Mouse (Mus musculus) stomach, embryonic 16.5 days (tissue): ENCODE measurements around the gene Ly6g6d. TPM values are rescaled to one million over a fixed set of nuclear protein-coding genes. Genes with fewer than 3 reads are reported as not detected.

Experiments used
- ATAC-seq: fragments of 200-750 bp; cut with Nextera tagmentation; 2 replicates; pipeline ENCODE4 v1.8.0; 2017; ENCODE audit warnings: moderate number of reproducible peaks, moderate TSS enrichment; ENCODE audit not compliant: insufficient read depth, low FRiP score
- H3K27ac ChIP-seq: fragments of 300-500 bp; sonication (generic); 2 replicates; pipeline ENCODE4 v1.5.1; 2014; ENCODE audit warnings: low read length
- H3K27me3 ChIP-seq: fragments of 300-500 bp; sonication (generic); 2 replicates; pipeline ENCODE4 v1.6.1; 2014; ENCODE audit warnings: low read length, control low read depth, mixed read lengths; ENCODE audit not compliant: control insufficient read depth, insufficient read depth
- H3K36me3 ChIP-seq: fragments of 300-500 bp; sonication (generic); 2 replicates; pipeline ENCODE4 v1.6.1; 2014; ENCODE audit warnings: low read length; ENCODE audit not compliant: control insufficient read depth, insufficient read depth
- H3K4me1 ChIP-seq: fragments of 300-500 bp; sonication (generic); 2 replicates; pipeline ENCODE4 v1.6.1; 2014; ENCODE audit warnings: low read length, control low read depth, mixed read lengths; ENCODE audit not compliant: control insufficient read depth, insufficient read depth
- H3K4me2 ChIP-seq: fragments of 300-500 bp; sonication (generic); 2 replicates; pipeline ENCODE4 v1.6.1; 2014; ENCODE audit warnings: low read depth, low read length, mixed read lengths
- H3K4me3 ChIP-seq: fragments of 300-500 bp; sonication (generic); replicated peaks from 2 replicates; pipeline ENCODE4 v1.5.1; 2014; ENCODE audit warnings: mild to moderate bottlenecking, low read length
- H3K9ac ChIP-seq: fragments of 300-500 bp; sonication (generic); 2 replicates; pipeline ENCODE4 v1.6.1; 2014; ENCODE audit warnings: low read length
- H3K9me3 ChIP-seq: fragments of 300-500 bp; sonication (generic); replicated peaks from 2 replicates; pipeline ENCODE4 v1.6.1; 2016; ENCODE audit warnings: low read length, control low read depth; ENCODE audit not compliant: control insufficient read depth
- WGBS: fragments of 180-500 bp; shearing (Covaris S2); extraction: QIAGEN DNeasy Blood & Tissue Kit; methylation state at CpG from one replicate; pipeline ENCODE4 v1.1.7; 2014; 5-methylcytosine and 5-hydroxymethylcytosine counted together
- polyA plus RNA-seq: library from polyadenylated mRNA; unstranded; fragments of >200 nt; fragmentation: Nextera tagmentation; extraction: Ambion mirVana; gene quantifications from 2 replicates; pipeline ENCODE4 v1.2.1, GENCODE M21; 2015

Gene Ly6g6d
- polyA plus RNA-seq, 1 experiment from 2014 or later: 3.2 TPM

- 69% methylated on average over 13 of the region's 13 CpGs for WGBS
- no peak overlapping the region for H3K4me3 ChIP-seq
- 0 out of 2 replicates have a peak overlapping the region, but pooled peaks have one; percentile 13 for H3K27ac ChIP-seq
- H3K9ac ChIP-seq: peak overlapping the region; percentile 4; the same call in 1 of the 2 replicates
- no peak overlapping the region for H3K4me2 ChIP-seq
- peaks cover 35% of the 10 kb centered on the region for H3K4me1 ChIP-seq
- H3K36me3 ChIP-seq: no peaks in the 10 kb centered on the region
- no peaks in the 10 kb centered on the region for H3K27me3 ChIP-seq
- no peaks in the 10 kb centered on the region for H3K9me3 ChIP-seq
- ATAC-seq: no peak
Observed at GRCm38 (mm10) chr17:35024261-35024660, 53.6 kb downstream of the Ly6g6d start.

DNA sequence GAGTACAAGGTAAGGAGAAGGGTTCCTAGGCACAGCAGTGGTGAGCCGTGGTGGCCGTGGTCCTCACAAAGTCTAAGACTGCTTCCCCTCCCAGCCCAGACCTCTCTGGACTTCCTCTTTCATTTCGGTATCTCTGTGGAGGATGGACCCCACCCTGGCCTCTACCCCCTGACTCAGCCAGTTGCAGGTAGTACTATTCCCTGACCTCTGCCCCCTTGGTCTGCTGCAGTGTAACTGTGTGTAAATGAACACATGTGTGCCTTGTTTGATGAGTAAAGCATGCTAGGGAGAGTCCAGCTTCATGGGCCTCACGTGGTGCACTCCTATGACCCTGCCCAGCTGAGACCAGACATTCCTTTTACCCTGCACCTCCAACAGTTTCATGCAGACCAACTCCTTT lies 54.1 kb downstream of the Ly6g6d start:
- WGBS: 57% methylated on average over 4 of the region's 4 CpGs
- H3K27ac ChIP-seq: 0 out of 2 replicates have a peak overlapping the region, but pooled peaks have one; percentile 13
- no peak for ATAC-seq

GRCm38 (mm10) chr17:35023221-35023620 lies 54.6 kb downstream of the Ly6g6d start:
- ATAC-seq: no peak
- Histone ChIP-seq H3K27ac (no peak overlapping the region), H3K36me3 (no peaks in the 10 kb centered on the region), H3K9me3 (no peaks in the 10 kb centered on the region), H3K9ac (no peak overlapping the region), H3K4me2 (no peak overlapping the region), H3K4me1 (peaks cover 35% of the 10 kb centered on the region), H3K27me3 (no peaks in the 10 kb centered on the region), H3K4me3 (no peak overlapping the region)
- 85% methylated on average over 5 of the region's 5 CpGs for WGBS

More for the DNA sequence above, 54.1 kb downstream of the Ly6g6d start:
- H3K9ac ChIP-seq: peak overlapping the region; percentile 17; the same call in 1 of the 2 replicates
- peaks cover 35% of the 10 kb centered on the region for H3K4me1 ChIP-seq
- no peaks in the 10 kb centered on the region for H3K9me3 ChIP-seq
- no peaks in the 10 kb centered on the region for H3K36me3 ChIP-seq
- no peaks in the 10 kb centered on the region for H3K27me3 ChIP-seq
- H3K4me2 ChIP-seq: no peak overlapping the region
- H3K4me3 ChIP-seq: no peak overlapping the region

- Histone ChIP-seq H3K4me2 (no peak overlapping the region), H3K4me3 (no peak overlapping the region), H3K4me1 (peaks cover 33% of the 10 kb centered on the region), H3K9ac (no peak overlapping the region), H3K27me3 (no peaks in the 10 kb centered on the region), H3K9me3 (no peaks in the 10 kb centered on the region), H3K36me3 (no peaks in the 10 kb centered on the region), H3K27ac (no peak overlapping the region)
- 93% methylated on average over 8 of the region's 8 CpGs for WGBS
- ATAC-seq: no peak
Observed at GRCm38 (mm10) chr17:35022541-35023060, 55.3 kb downstream of the Ly6g6d start.

- Histone ChIP-seq H3K9me3 (no peaks in the 10 kb centered on the region), H3K4me2 (no peak overlapping the region), H3K27me3 (no peaks in the 10 kb centered on the region), H3K4me3 (no peak overlapping the region), H3K9ac (0 out of 2 replicates have a peak overlapping the region, but pooled peaks have one; percentile 1), H3K4me1 (peaks cover 27% of the 10 kb centered on the region; the same call in 1 of the 2 replicates), H3K27ac (peak overlapping the region; percentile 49), H3K36me3 (no peaks in the 10 kb centered on the region)
- 38% methylated on average over 6 of the region's 6 CpGs for WGBS
- ATAC-seq: no peak
Observed at GRCm38 (mm10) chr17:35021842-35022477, 55.9 kb downstream of the Ly6g6d start.

Other genes starting within 250 kb of the Ly6g6d start
- gene Stk19, start 241.1 kb downstream of the Ly6g6d start, polyA plus RNA-seq: 23.8 and 25.8 TPM in 2 replicates
- gene Dxo, start 241.0 kb downstream of the Ly6g6d start, polyA plus RNA-seq: 48.9 and 53.3 TPM in 2 replicates
- 45.0 and 48.1 TPM in 2 replicates for gene Skiv2l, start 227.9 kb downstream of the Ly6g6d start, polyA plus RNA-seq
- gene Nelfe, start 227.7 kb downstream of the Ly6g6d start, polyA plus RNA-seq: 89.5 and 96.4 TPM in 2 replicates
- 27.8 and 28.9 TPM in 2 replicates for gene Cfb, start 215.5 kb downstream of the Ly6g6d start, polyA plus RNA-seq
- 1.0 and 1.1 TPM in 2 replicates for gene Zbtb12, start 198.6 kb downstream of the Ly6g6d start, polyA plus RNA-seq
- gene Gm20547, start 196.0 kb downstream of the Ly6g6d start, polyA plus RNA-seq: 0.49 TPM in 1 of 2 replicates, not detected in the other
- gene C2, start 179.8 kb downstream of the Ly6g6d start, polyA plus RNA-seq: 4.4 and 5.5 TPM in 2 replicates
- 61.0 and 61.1 TPM in 2 replicates for gene Ehmt2, start 179.6 kb downstream of the Ly6g6d start, polyA plus RNA-seq
- 19.3 and 21.1 TPM in 2 replicates for gene Slc44a4, start 163.6 kb downstream of the Ly6g6d start, polyA plus RNA-seq
- gene Neu1, start 146.8 kb downstream of the Ly6g6d start, polyA plus RNA-seq: 36.7 and 40.6 TPM in 2 replicates
- 0.94 and 1.4 TPM in 2 replicates for gene Hspa1b, start 118.8 kb downstream of the Ly6g6d start, polyA plus RNA-seq
- 0.27 TPM in 1 of 2 replicates, not detected in the other for gene Gm20481, start 108.2 kb downstream of the Ly6g6d start, polyA plus RNA-seq
- gene Hspa1a, start 105.9 kb downstream of the Ly6g6d start, polyA plus RNA-seq: 13.7 and 16.3 TPM in 2 replicates
- gene Hspa1l, start 105.4 kb downstream of the Ly6g6d start, polyA plus RNA-seq: 0.96 and 1.4 TPM in 2 replicates
- gene Lsm2, start 96.2 kb downstream of the Ly6g6d start, polyA plus RNA-seq: 145 and 146 TPM in 2 replicates
- gene Vars, start 77.1 kb downstream of the Ly6g6d start, polyA plus RNA-seq: 81.1 and 82.1 TPM in 2 replicates
- gene Vwa7, start 61.5 kb downstream of the Ly6g6d start, polyA plus RNA-seq: 0.26 and 0.42 TPM in 2 replicates
- 14.2 and 14.3 TPM in 2 replicates for gene Sapcd1, start 50.0 kb downstream of the Ly6g6d start, polyA plus RNA-seq
- 3.9 and 4.2 TPM in 2 replicates for gene Msh5, start 31.3 kb downstream of the Ly6g6d start, polyA plus RNA-seq
- 396 and 441 TPM in 2 replicates for gene Clic1, start 28.1 kb downstream of the Ly6g6d start, polyA plus RNA-seq
- gene Ddah2, start 19.0 kb downstream of the Ly6g6d start, polyA plus RNA-seq: 190 and 193 TPM in 2 replicates
- gene Ly6g6c, start 12.7 kb downstream of the Ly6g6d start, polyA plus RNA-seq: 50.6 and 109 TPM in 2 replicates
- gene Mpig6b, start 11.9 kb downstream of the Ly6g6d start, polyA plus RNA-seq: 0.48 and 1.0 TPM in 2 replicates
- 32.3 and 49.2 TPM in 2 replicates for gene Ly6g6e, start 1.2 kb downstream of the Ly6g6d start, polyA plus RNA-seq
- gene Ly6g6f, start 7.5 kb upstream of the Ly6g6d start, polyA plus RNA-seq: 0.46 and 0.54 TPM in 2 replicates
- gene Abhd16a, start 11.2 kb upstream of the Ly6g6d start, polyA plus RNA-seq: 95.8 and 97.9 TPM in 2 replicates
- not detected in 2 replicates for gene Ly6g5c, start 30.2 kb upstream of the Ly6g6d start, polyA plus RNA-seq
- gene Ly6g5b, start 37.4 kb upstream of the Ly6g6d start, polyA plus RNA-seq: 0.53 and 0.89 TPM in 2 replicates
- 18.1 and 19.4 TPM in 2 replicates for gene Gpank1, start 43.4 kb upstream of the Ly6g6d start, polyA plus RNA-seq
- 245 and 269 TPM in 2 replicates for gene Csnk2b, start 44.0 kb upstream of the Ly6g6d start, polyA plus RNA-seq
- gene D17H6S53E, start 48.3 kb upstream of the Ly6g6d start, polyA plus RNA-seq: 11.7 and 14.2 TPM in 2 replicates
- gene Apom, start 54.0 kb upstream of the Ly6g6d start, polyA plus RNA-seq: 24.9 and 34.0 TPM in 2 replicates
- gene Bag6, start 57.1 kb upstream of the Ly6g6d start, polyA plus RNA-seq: 41.2 and 48.4 TPM in 2 replicates
- gene Prrc2a, start 86.8 kb upstream of the Ly6g6d start, polyA plus RNA-seq: 111 and 125 TPM in 2 replicates
- gene Aif1, start 98.0 kb upstream of the Ly6g6d start, polyA plus RNA-seq: 19.9 and 20.2 TPM in 2 replicates
- gene Lst1, start 110.4 kb upstream of the Ly6g6d start, polyA plus RNA-seq: 28.1 and 29.9 TPM in 2 replicates
- gene Ltb, start 116.4 kb upstream of the Ly6g6d start, polyA plus RNA-seq: 2.0 TPM in 2 replicates
- gene Tnf, start 123.9 kb upstream of the Ly6g6d start, polyA plus RNA-seq: 0.32 TPM in 1 of 2 replicates, not detected in the other
- gene Lta, start 127.3 kb upstream of the Ly6g6d start, polyA plus RNA-seq: 0.44 and 0.46 TPM in 2 replicates
- gene Gm16181, start 142.8 kb upstream of the Ly6g6d start, polyA plus RNA-seq: 0.27 TPM in 1 of 2 replicates, not detected in the other
- 6.0 and 6.8 TPM in 2 replicates for gene Atp6v1g2, start 155.6 kb upstream of the Ly6g6d start, polyA plus RNA-seq
- 6.4 and 8.8 TPM in 2 replicates for gene Nfkbil1, start 157.7 kb upstream of the Ly6g6d start, polyA plus RNA-seq
- 340 and 353 TPM in 2 replicates for gene Ddx39b, start 163.7 kb upstream of the Ly6g6d start, polyA plus RNA-seq
- 169 and 219 TPM in 2 replicates for gene H2-D1, start 184.7 kb upstream of the Ly6g6d start, polyA plus RNA-seq
- 0.74 and 0.75 TPM in 2 replicates for gene H2-Q1, start 242.3 kb upstream of the Ly6g6d start, polyA plus RNA-seq